Mouse (Mus musculus) stomach, embryonic 14.5 days (tissue): Measurements from ENCODE around the gene Smco1. TPM values are rescaled to one million over a fixed set of nuclear protein-coding genes. Genes with fewer than 3 reads are reported as not detected.

Source experiments
- ATAC-seq: fragments of 200-750 bp; cut with Nextera tagmentation; 2 replicates; pipeline ENCODE4 v1.8.0; 2017; ENCODE audit warnings: low read depth, moderate TSS enrichment; ENCODE audit not compliant: insufficient number of reproducible peaks, insufficient read depth, low FRiP score
- H3K27ac ChIP-seq: fragments of 300-500 bp; sonication (generic); 2 replicates; pipeline ENCODE4 v1.5.1; 2014; ENCODE audit warnings: mild to moderate bottlenecking, low read length, moderate library complexity, mixed read lengths
- H3K27me3 ChIP-seq: fragments of 300-500 bp; sonication (generic); 2 replicates; pipeline ENCODE4 v1.6.1; 2014; ENCODE audit warnings: low read length, control low read depth, mixed read lengths; ENCODE audit not compliant: control insufficient read depth, insufficient read depth
- H3K36me3 ChIP-seq: fragments of 300-500 bp; sonication (generic); 2 replicates; pipeline ENCODE4 v1.6.1; 2014; ENCODE audit warnings: mild to moderate bottlenecking, control low read depth, low read length, moderate library complexity, mixed read lengths; ENCODE audit not compliant: control insufficient read depth, insufficient read depth
- H3K4me1 ChIP-seq: fragments of 300-500 bp; sonication (generic); 2 replicates; pipeline ENCODE4 v1.6.1; 2014; ENCODE audit warnings: low read length, control low read depth, mixed read lengths; ENCODE audit not compliant: control insufficient read depth, insufficient read depth
- H3K4me2 ChIP-seq: fragments of 300-500 bp; sonication (generic); replicated peaks from 2 replicates; pipeline ENCODE4 v1.6.1; 2014; ENCODE audit warnings: low read depth, low read length, control low read depth
- H3K4me3 ChIP-seq: fragments of 300-500 bp; sonication (generic); 2 replicates; pipeline ENCODE4 v1.5.1; 2014; ENCODE audit warnings: low read depth, low read length, control low read depth
- H3K9ac ChIP-seq: fragments of 300-500 bp; sonication (generic); replicated peaks from 2 replicates; pipeline ENCODE4 v1.6.1; 2014; ENCODE audit warnings: low read depth, mild to moderate bottlenecking, control low read depth, low read length, moderate library complexity, mixed read lengths
- H3K9me3 ChIP-seq: fragments of 300-500 bp; sonication (generic); 2 replicates; pipeline ENCODE4 v1.6.1; 2016; ENCODE audit warnings: low read depth, low read length, control low read depth; ENCODE audit not compliant: control insufficient read depth
- WGBS: fragments of 180-500 bp; shearing (Covaris S2); extraction: QIAGEN DNeasy Blood & Tissue Kit; methylation state at CpG from one replicate; pipeline ENCODE4 v1.1.7; 2014; 5-methylcytosine and 5-hydroxymethylcytosine counted together
- microRNA counts: library from miRNA; unstranded; fragments of <30 nt; microRNA quantifications from one replicate; lab custom pipeline; 2016
- microRNA-seq: library from miRNA; unstranded; fragments of <30 nt; microRNA quantifications from one replicate; pipeline ENCODE4, GENCODE M21; 2016
- polyA plus RNA-seq: library from polyadenylated mRNA; unstranded; fragments of >200 nt; fragmentation: Nextera tagmentation; extraction: Ambion mirVana; gene quantifications from 2 replicates; pipeline ENCODE4 v1.2.1, GENCODE M21; 2014

The Smco1 gene
- polyA plus RNA-seq, 1 experiment from 2014 or later = not detected

GRCm38 (mm10) chr16:32323953-32324352, 52.7 kb downstream of the Smco1 start:
- ATAC-seq = no peak

More at GRCm38 (mm10) chr16:32323953-32324352, 52.7 kb downstream of the Smco1 start:
- Histone ChIP-seq H3K27ac (no peak overlapping the region), H3K27me3 (no peaks in the 10 kb centered on the region), H3K9me3 (no peaks in the 10 kb centered on the region), H3K4me3 (no peak overlapping the region), H3K4me1 (no peaks in the 10 kb centered on the region), H3K9ac (no peak overlapping the region), H3K4me2 (no peak overlapping the region), H3K36me3 (no peaks in the 10 kb centered on the region)
- WGBS = 37% methylated on average over 7 of the region's 7 CpGs

MicroRNA genes within 50 kb of the gene (microRNA counts, 519-probe panel; counts per million panel counts)
- 1,540 counts per million, percentile 8 among the panel's probes with 10 or more counts for microRNA mmu-miR-1946a (lab: Ali Mortazavi, UCI)

Small RNA genes lying within 50 kb of the gene (microRNA-seq; reads per million reads assigned to microRNA genes)
- gene Mir1946a = not detected

Other genes starting within 250 kb of the Smco1 start
- gene Pak2, start 192.1 kb upstream of the Smco1 start, polyA plus RNA-seq = 40.1 and 42.2 TPM in 2 replicates
- gene Pigx, start 171.7 kb upstream of the Smco1 start, polyA plus RNA-seq = 111 and 125 TPM in 2 replicates
- 30.0 and 32.3 TPM in 2 replicates for gene Cep19, start 171.7 kb upstream of the Smco1 start, polyA plus RNA-seq
- gene Nrros, start 105.9 kb upstream of the Smco1 start, polyA plus RNA-seq = 16.0 and 17.0 TPM in 2 replicates
- gene Bex6, start 91.6 kb upstream of the Smco1 start, polyA plus RNA-seq = 0.35 TPM in 1 of 2 replicates, not detected in the other
- gene Fbxo45, start 24.3 kb upstream of the Smco1 start, polyA plus RNA-seq = 8.0 and 8.9 TPM in 2 replicates
- gene Wdr53, start 24.2 kb upstream of the Smco1 start, polyA plus RNA-seq = 19.7 and 21.3 TPM in 2 replicates
- 28.0 and 28.3 TPM in 2 replicates for gene Rnf168, start 6.0 kb downstream of the Smco1 start, polyA plus RNA-seq
- gene Ubxn7, start 60.8 kb downstream of the Smco1 start, polyA plus RNA-seq = 28.4 and 32.4 TPM in 2 replicates
- gene Tm4sf19, start 129.0 kb downstream of the Smco1 start, polyA plus RNA-seq = not detected in 2 replicates
- 28.4 and 31.6 TPM in 2 replicates for gene Tctex1d2, start 148.2 kb downstream of the Smco1 start, polyA plus RNA-seq
- gene Pcyt1a, start 159.5 kb downstream of the Smco1 start, polyA plus RNA-seq = 40.3 and 44.3 TPM in 2 replicates
- 1.9 and 2.7 TPM in 2 replicates for gene Slc51a, start 216.4 kb downstream of the Smco1 start, polyA plus RNA-seq
- gene Zdhhc19, start 224.8 kb downstream of the Smco1 start, polyA plus RNA-seq = not detected in 2 replicates